Mouse (Mus musculus) cerebellum, adult 2 months (tissue): ENCODE data around the gene Snorc.

Source experiments
- CTCF ChIP-seq: fragments of 200-500 bp; IDR thresholded peaks from 2 replicates; pipeline ENCODE4 v1.5.1; 2011; ENCODE audit warnings: low read depth, mild to moderate bottlenecking, control low read depth, low read length, moderate library complexity, borderline replicate concordance; ENCODE audit not compliant: insufficient read depth
- POLR2A ChIP-seq: fragments of 200-500 bp; IDR thresholded peaks from 2 replicates; pipeline ENCODE4 v1.6.1; 2011; ENCODE audit warnings: low read length, control low read depth, borderline replicate concordance; ENCODE audit not compliant: insufficient read depth

DNA sequence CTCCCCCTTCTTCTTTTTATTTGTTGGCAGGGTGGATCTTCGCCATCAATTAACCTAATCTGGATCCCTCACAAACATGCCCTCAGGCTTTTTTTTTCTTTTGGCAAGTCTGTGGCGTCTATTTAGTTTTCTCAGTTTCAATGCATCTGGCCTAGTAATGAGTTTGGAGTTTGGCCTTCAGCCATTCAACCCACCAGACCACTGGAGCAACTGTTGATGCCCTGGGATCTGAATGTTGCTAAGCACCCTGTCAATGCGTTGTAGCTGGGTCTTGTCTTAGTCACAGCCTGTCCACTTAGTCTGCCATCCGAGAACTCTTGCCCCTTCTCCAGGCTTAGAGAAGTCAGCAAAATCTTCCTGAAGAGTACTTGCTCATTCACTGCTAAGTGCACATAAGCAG is 12.0 kb upstream of the Snorc start:
- no peak for TF ChIP-seq CTCF
- no peak for TF ChIP-seq POLR2A
